Mouse (Mus musculus): ENCODE results near the gene Fam24a.

Gene Fam24a

GRCm38 (mm10) chr7:131333564-131333963 lies at the start of gene Fam24a:
TSS of gene Fam24a (plus strand) at chr7:131333864.
- no peak for DNase-seq (ENCODE audit: low spot score)

- no peak for DNase-seq (ENCODE audit: low spot score)
Measured at GRCm38 (mm10) chr7:131297151-131297550, 36.5 kb upstream of the Fam24a start.

GRCm38 (mm10) chr7:131303340-131303739 lies 30.3 kb upstream of the Fam24a start:
- no peak for DNase-seq (ENCODE audit: low spot score)

- DNase-seq (ENCODE audit: low spot score), result no peak
Measured at GRCm38 (mm10) chr7:131306733-131307132, 26.9 kb upstream of the Fam24a start.

- DNase-seq (ENCODE audit: low spot score), result no peak
Measured at GRCm38 (mm10) chr7:131314493-131314892, 19.2 kb upstream of the Fam24a start.

- no peak for DNase-seq (ENCODE audit: low spot score)
Measured at GRCm38 (mm10) chr7:131317587-131317986, 16.1 kb upstream of the Fam24a start.

- DNase-seq (ENCODE audit: low spot score), result no peak
Measured at GRCm38 (mm10) chr7:131318340-131318739, 15.3 kb upstream of the Fam24a start.

- DNase-seq (ENCODE audit: low spot score), result no peak
Measured at GRCm38 (mm10) chr7:131322192-131322591, 11.5 kb upstream of the Fam24a start, which contains the start of gene Cuzd1. TSS of gene Cuzd1 (minus strand) at chr7:131322292.

- DNase-seq (ENCODE audit: low spot score), result no peak
Measured at GRCm38 (mm10) chr7:131327054-131327453, 6.6 kb upstream of the Fam24a start.

- no peak for DNase-seq (ENCODE audit: low spot score)
Measured at GRCm38 (mm10) chr7:131329416-131329815, 4.2 kb upstream of the Fam24a start, which contains the start of gene Fam24b. TSS of gene Fam24b (minus strand) at chr7:131329516.

GRCm38 (mm10) chr7:131331688-131332087 lies 2.0 kb upstream of the Fam24a start:
- DNase-seq (ENCODE audit: low spot score), result no peak

- no peak for DNase-seq (ENCODE audit: low spot score)
Measured at GRCm38 (mm10) chr7:131337502-131338068, 3.9 kb downstream of the Fam24a start.

GRCm38 (mm10) chr7:131345856-131346541 lies 12.3 kb downstream of the Fam24a start:
- DNase-seq (ENCODE audit: low spot score), result no peak

- DNase-seq (ENCODE audit: low spot score), result no peak
Measured at GRCm38 (mm10) chr7:131356105-131356504, 22.4 kb downstream of the Fam24a start.

- no peak for DNase-seq (ENCODE audit: low spot score)
Measured at GRCm38 (mm10) chr7:131362269-131362614, 28.6 kb downstream of the Fam24a start.

- DNase-seq (ENCODE audit: low spot score), result peak; percentile 78
Measured at GRCm38 (mm10) chr7:131362615-131363300, 29.1 kb downstream of the Fam24a start, which contains the start of gene 2310057M21Rik. TSS of gene 2310057M21Rik (minus strand) at chr7:131362759.

- no peak for DNase-seq (ENCODE audit: low spot score)
Measured at GRCm38 (mm10) chr7:131364131-131364530, 30.5 kb downstream of the Fam24a start.

- peak; percentile 78 for DNase-seq (ENCODE audit: low spot score)
Measured at GRCm38 (mm10) chr7:131370648-131371469, 37.2 kb downstream of the Fam24a start, which contains the start of gene Pstk. TSS of gene Pstk (plus strand) at chr7:131371141.

- no peak for DNase-seq (ENCODE audit: low spot score)
Measured at GRCm38 (mm10) chr7:131371470-131371860, 37.8 kb downstream of the Fam24a start.

GRCm38 (mm10) chr7:131371880-131372651 lies 38.4 kb downstream of the Fam24a start:
- no peak for DNase-seq (ENCODE audit: low spot score)
